Mouse (Mus musculus): ENCODE results near the gene Psmb5.
A peak's percentile ranks its signal among the peaks of the same experiment; 100 is the strongest.

The Psmb5 gene

GRCm38 (mm10) chr14:54617897-54618365 is at the start of gene Psmb5:
Gene Psmb5 (minus strand): TSS chr14:54618022.
- peak; percentile 91 for DNase-seq (ENCODE audit: low spot score)

- no peak for DNase-seq (ENCODE audit: low spot score)
Observed at GRCm38 (mm10) chr14:54664477-54665222, 46.8 kb upstream of the Psmb5 start.

GRCm38 (mm10) chr14:54660009-54660408 is 42.2 kb upstream of the Psmb5 start:
- no peak for DNase-seq (ENCODE audit: low spot score)

GRCm38 (mm10) chr14:54653496-54653895 is 35.7 kb upstream of the Psmb5 start:
- peak; percentile 84 for DNase-seq (ENCODE audit: low spot score)

- no peak for DNase-seq (ENCODE audit: low spot score)
Observed at GRCm38 (mm10) chr14:54652787-54653186, 35.0 kb upstream of the Psmb5 start.

- no peak for DNase-seq (ENCODE audit: low spot score)
Observed at GRCm38 (mm10) chr14:54651556-54651955, 33.7 kb upstream of the Psmb5 start.

- peak; percentile 86 for DNase-seq (ENCODE audit: low spot score)
Observed at GRCm38 (mm10) chr14:54650621-54651454, 33.0 kb upstream of the Psmb5 start.

GRCm38 (mm10) chr14:54647900-54648299 is 30.1 kb upstream of the Psmb5 start:
- DNase-seq (ENCODE audit: low spot score), result no peak

- DNase-seq (ENCODE audit: low spot score), result no peak
Observed at GRCm38 (mm10) chr14:54646898-54647636, 29.2 kb upstream of the Psmb5 start.

- no peak for DNase-seq (ENCODE audit: low spot score)
Observed at GRCm38 (mm10) chr14:54646455-54646854, 28.6 kb upstream of the Psmb5 start.

GRCm38 (mm10) chr14:54644294-54644693 is 26.5 kb upstream of the Psmb5 start:
- no peak for DNase-seq (ENCODE audit: low spot score)

GRCm38 (mm10) chr14:54643011-54643410 is 25.2 kb upstream of the Psmb5 start:
- DNase-seq (ENCODE audit: low spot score), result no peak

- DNase-seq (ENCODE audit: low spot score), result no peak
Observed at GRCm38 (mm10) chr14:54642224-54642944, 24.6 kb upstream of the Psmb5 start.

- DNase-seq (ENCODE audit: low spot score), result peak; percentile 89
Observed at GRCm38 (mm10) chr14:54641305-54641969, 23.6 kb upstream of the Psmb5 start, which contains the start of gene Cdh24. Gene Cdh24 (minus strand): TSS chr14:54641364.

- no peak for DNase-seq (ENCODE audit: low spot score)
Observed at GRCm38 (mm10) chr14:54640946-54641304, 23.1 kb upstream of the Psmb5 start, which contains the start of gene Gm17606. Gene Gm17606 (plus strand): TSS chr14:54640952.

- DNase-seq (ENCODE audit: low spot score), result no peak
Observed at GRCm38 (mm10) chr14:54640121-54640520, 22.3 kb upstream of the Psmb5 start.

GRCm38 (mm10) chr14:54638210-54638609 is 20.4 kb upstream of the Psmb5 start:
- no peak for DNase-seq (ENCODE audit: low spot score)

- no peak for DNase-seq (ENCODE audit: low spot score)
Observed at GRCm38 (mm10) chr14:54636954-54637353, 19.1 kb upstream of the Psmb5 start.

GRCm38 (mm10) chr14:54634182-54634581 is 16.4 kb upstream of the Psmb5 start:
- no peak for DNase-seq (ENCODE audit: low spot score)

- no peak for DNase-seq (ENCODE audit: low spot score)
Observed at GRCm38 (mm10) chr14:54632252-54632651, 14.4 kb upstream of the Psmb5 start.

GRCm38 (mm10) chr14:54631240-54631599 is 13.4 kb upstream of the Psmb5 start:
- DNase-seq (ENCODE audit: low spot score), result no peak
